Mouse (Mus musculus): Measurements from ENCODE around the gene Eepd1. TPM values are rescaled to one million over a fixed set of nuclear protein-coding genes. Genes with fewer than 3 reads are reported as not detected.
A peak's percentile ranks its signal among the peaks of the same experiment; 100 is the strongest.
"Not testable (repeated sequence)": the region's sequence is repeated elsewhere in the genome, so short reads cannot be mapped to it uniquely, and the experiment has no call there.

Eepd1 gene
- polyA plus RNA-seq (2012; rRNA removed) = 6.5 and 6.9 TPM in 2 replicates

- Histone ChIP-seq H3K27me3 (ENCODE audit: control insufficient read depth, insufficient read depth, low read length) (no peaks in the 10 kb centered on the region), H3K4me1 (replicated peaks; ENCODE audit: control insufficient read depth, insufficient read depth, low read length) (peaks cover 13% of the 10 kb centered on the region), H3K27ac (ENCODE audit: control insufficient read depth, insufficient read depth, low read length) (no peak within 1 kb of the TSS), H3K36me3 (ENCODE audit: control insufficient read depth, insufficient read depth, low read length) (no peaks in the 10 kb centered on the region), H3K4me3 (ENCODE audit: control insufficient read depth, insufficient read depth, low read length) (peak within 1 kb of the TSS; percentile 69)
- WGBS = under 1% methylated on average over 75 of the region's 75 CpGs
- DNase-seq = peak; percentile 98
- TF ChIP-seq POLR2A (IDR thresholded peaks at IDR 0.05; ENCODE audit: control insufficient read depth, extremely low read depth, insufficient read depth, low read length, poor library complexity) = peak; percentile 84
- peak; percentile 63; the same call in 1 of the 2 replicates for TF ChIP-seq CTCF (IDR thresholded peaks at IDR 0.05; ENCODE audit: borderline replicate concordance, control insufficient read depth, extremely low read depth, insufficient read depth, low read length, poor library complexity)
Observed at GRCm38 (mm10) chr9:25481344-25482095, at the start of gene Eepd1. Gene Eepd1, plus strand, starts transcription at chr9:25481547.

DNA sequence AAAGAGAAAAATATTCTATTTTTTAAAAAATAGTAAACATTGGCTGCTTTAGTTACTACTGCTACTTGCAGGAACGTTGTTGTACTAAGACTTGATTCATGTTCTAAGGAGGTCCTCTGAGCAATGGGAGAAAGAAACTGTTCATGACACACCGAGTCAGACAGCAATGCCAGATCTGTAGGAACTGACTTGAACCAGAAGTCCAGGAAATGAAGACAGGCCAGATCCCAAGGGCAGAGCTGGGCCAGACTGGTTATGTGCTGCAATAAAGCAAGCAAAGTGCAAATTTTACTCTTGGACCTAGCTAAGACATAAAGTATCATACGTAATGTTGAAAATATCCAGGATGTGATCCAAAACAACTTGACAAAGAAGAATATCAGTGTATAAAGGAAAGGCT, 42.5 kb upstream of the Eepd1 start:
- H3K27me3 ChIP-seq (ENCODE audit: control insufficient read depth, insufficient read depth, low read length) = no peaks in the 10 kb centered on the region
- no peaks in the 10 kb centered on the region for H3K36me3 ChIP-seq (ENCODE audit: control insufficient read depth, insufficient read depth, low read length)
- no peak for DNase-seq
- no peaks in the 10 kb centered on the region for H3K4me1 ChIP-seq (replicated peaks; ENCODE audit: control insufficient read depth, insufficient read depth, low read length)
- no peak overlapping the region for H3K4me3 ChIP-seq (ENCODE audit: control insufficient read depth, insufficient read depth, low read length)
- WGBS = 94% methylated on average over 3 of the region's 3 CpGs
- H3K27ac ChIP-seq (ENCODE audit: control insufficient read depth, insufficient read depth, low read length) = no peak overlapping the region
- TF ChIP-seq CTCF (IDR thresholded peaks at IDR 0.05; ENCODE audit: borderline replicate concordance, control insufficient read depth, extremely low read depth, insufficient read depth, low read length, poor library complexity) (no peak), POLR2A (IDR thresholded peaks at IDR 0.05; ENCODE audit: control insufficient read depth, extremely low read depth, insufficient read depth, low read length, poor library complexity) (no peak)

- not testable (repeated sequence) for H3K4me1 ChIP-seq (replicated peaks; ENCODE audit: control insufficient read depth, insufficient read depth, low read length); H3K36me3 ChIP-seq (ENCODE audit: control insufficient read depth, insufficient read depth, low read length); DNase-seq; H3K4me3 ChIP-seq (ENCODE audit: control insufficient read depth, insufficient read depth, low read length); H3K27ac ChIP-seq (ENCODE audit: control insufficient read depth, insufficient read depth, low read length); H3K27me3 ChIP-seq (ENCODE audit: control insufficient read depth, insufficient read depth, low read length)
- WGBS = 98% methylated on average over 5 of the region's 5 CpGs
Observed at GRCm38 (mm10) chr9:25440046-25440445, 41.3 kb upstream of the Eepd1 start.

GRCm38 (mm10) chr9:25442041-25442440, 39.3 kb upstream of the Eepd1 start:
- no peaks in the 10 kb centered on the region for H3K27me3 ChIP-seq (ENCODE audit: control insufficient read depth, insufficient read depth, low read length)
- no peak overlapping the region for H3K27ac ChIP-seq (ENCODE audit: control insufficient read depth, insufficient read depth, low read length)
- no peak for TF ChIP-seq POLR2A (IDR thresholded peaks at IDR 0.05; ENCODE audit: control insufficient read depth, extremely low read depth, insufficient read depth, low read length, poor library complexity)
- TF ChIP-seq CTCF (IDR thresholded peaks at IDR 0.05; ENCODE audit: borderline replicate concordance, control insufficient read depth, extremely low read depth, insufficient read depth, low read length, poor library complexity) = no peak
- no peaks in the 10 kb centered on the region for H3K36me3 ChIP-seq (ENCODE audit: control insufficient read depth, insufficient read depth, low read length)
- DNase-seq = no peak
- no peak overlapping the region for H3K4me3 ChIP-seq (ENCODE audit: control insufficient read depth, insufficient read depth, low read length)
- H3K4me1 ChIP-seq (replicated peaks; ENCODE audit: control insufficient read depth, insufficient read depth, low read length) = no peaks in the 10 kb centered on the region

GRCm38 (mm10) chr9:25443029-25443428, 38.3 kb upstream of the Eepd1 start:
- no peaks in the 10 kb centered on the region for H3K27me3 ChIP-seq (ENCODE audit: control insufficient read depth, insufficient read depth, low read length)
- no peak overlapping the region for H3K27ac ChIP-seq (ENCODE audit: control insufficient read depth, insufficient read depth, low read length)
- H3K36me3 ChIP-seq (ENCODE audit: control insufficient read depth, insufficient read depth, low read length) = no peaks in the 10 kb centered on the region
- no peak for TF ChIP-seq CTCF (IDR thresholded peaks at IDR 0.05; ENCODE audit: borderline replicate concordance, control insufficient read depth, extremely low read depth, insufficient read depth, low read length, poor library complexity)
- TF ChIP-seq POLR2A (IDR thresholded peaks at IDR 0.05; ENCODE audit: control insufficient read depth, extremely low read depth, insufficient read depth, low read length, poor library complexity) = no peak
- no peak overlapping the region for H3K4me3 ChIP-seq (ENCODE audit: control insufficient read depth, insufficient read depth, low read length)
- H3K4me1 ChIP-seq (replicated peaks; ENCODE audit: control insufficient read depth, insufficient read depth, low read length) = no peaks in the 10 kb centered on the region
- DNase-seq = no peak
- WGBS = 75% methylated on average over 3 of the region's 3 CpGs

DNA sequence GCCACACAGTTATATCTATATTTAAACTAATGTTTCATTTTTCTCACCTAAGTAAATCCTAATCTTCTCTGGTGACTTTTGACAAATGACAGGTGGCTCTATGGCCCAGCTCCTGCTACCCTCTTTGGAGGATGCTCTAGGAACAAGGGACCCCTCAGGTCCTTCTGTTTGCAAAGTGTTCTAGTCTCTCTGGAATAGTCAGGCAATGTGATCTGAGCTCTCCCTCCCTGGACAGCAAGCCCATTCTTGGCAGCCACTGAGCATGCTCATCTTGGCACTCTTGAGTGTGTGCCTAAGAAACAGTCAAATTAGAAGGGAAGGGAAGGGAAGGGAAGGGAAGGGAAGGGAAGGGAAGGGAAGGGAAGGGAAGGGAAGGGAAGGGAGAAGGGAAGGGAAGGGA, 37.8 kb upstream of the Eepd1 start:
- DNase-seq = no peak
- no peaks in the 10 kb centered on the region for H3K27me3 ChIP-seq (ENCODE audit: control insufficient read depth, insufficient read depth, low read length)
- no peak for TF ChIP-seq POLR2A (IDR thresholded peaks at IDR 0.05; ENCODE audit: control insufficient read depth, extremely low read depth, insufficient read depth, low read length, poor library complexity)
- no peak for TF ChIP-seq CTCF (IDR thresholded peaks at IDR 0.05; ENCODE audit: borderline replicate concordance, control insufficient read depth, extremely low read depth, insufficient read depth, low read length, poor library complexity)
- no peak overlapping the region for H3K27ac ChIP-seq (ENCODE audit: control insufficient read depth, insufficient read depth, low read length)
- no peaks in the 10 kb centered on the region for H3K4me1 ChIP-seq (replicated peaks; ENCODE audit: control insufficient read depth, insufficient read depth, low read length)
- H3K36me3 ChIP-seq (ENCODE audit: control insufficient read depth, insufficient read depth, low read length) = no peaks in the 10 kb centered on the region
- H3K4me3 ChIP-seq (ENCODE audit: control insufficient read depth, insufficient read depth, low read length) = no peak overlapping the region

GRCm38 (mm10) chr9:25450394-25450793, 31.0 kb upstream of the Eepd1 start:
- Histone ChIP-seq H3K4me3 (ENCODE audit: control insufficient read depth, insufficient read depth, low read length) (no peak overlapping the region), H3K36me3 (ENCODE audit: control insufficient read depth, insufficient read depth, low read length) (no peaks in the 10 kb centered on the region), H3K27ac (ENCODE audit: control insufficient read depth, insufficient read depth, low read length) (no peak overlapping the region), H3K27me3 (ENCODE audit: control insufficient read depth, insufficient read depth, low read length) (no peaks in the 10 kb centered on the region), H3K4me1 (replicated peaks; ENCODE audit: control insufficient read depth, insufficient read depth, low read length) (no peaks in the 10 kb centered on the region)
- peak; percentile 11 for DNase-seq
- TF ChIP-seq POLR2A (IDR thresholded peaks at IDR 0.05; ENCODE audit: control insufficient read depth, extremely low read depth, insufficient read depth, low read length, poor library complexity) = no peak
- peak; percentile 33; the same call in 1 of the 2 replicates for TF ChIP-seq CTCF (IDR thresholded peaks at IDR 0.05; ENCODE audit: borderline replicate concordance, control insufficient read depth, extremely low read depth, insufficient read depth, low read length, poor library complexity)
- WGBS = 65% methylated on average over 4 of the region's 4 CpGs

Data from thymus, adult 2 months (tissue).